ENCODE assay signal across 10 mouse cellular contexts in the genomic region with DNA sequence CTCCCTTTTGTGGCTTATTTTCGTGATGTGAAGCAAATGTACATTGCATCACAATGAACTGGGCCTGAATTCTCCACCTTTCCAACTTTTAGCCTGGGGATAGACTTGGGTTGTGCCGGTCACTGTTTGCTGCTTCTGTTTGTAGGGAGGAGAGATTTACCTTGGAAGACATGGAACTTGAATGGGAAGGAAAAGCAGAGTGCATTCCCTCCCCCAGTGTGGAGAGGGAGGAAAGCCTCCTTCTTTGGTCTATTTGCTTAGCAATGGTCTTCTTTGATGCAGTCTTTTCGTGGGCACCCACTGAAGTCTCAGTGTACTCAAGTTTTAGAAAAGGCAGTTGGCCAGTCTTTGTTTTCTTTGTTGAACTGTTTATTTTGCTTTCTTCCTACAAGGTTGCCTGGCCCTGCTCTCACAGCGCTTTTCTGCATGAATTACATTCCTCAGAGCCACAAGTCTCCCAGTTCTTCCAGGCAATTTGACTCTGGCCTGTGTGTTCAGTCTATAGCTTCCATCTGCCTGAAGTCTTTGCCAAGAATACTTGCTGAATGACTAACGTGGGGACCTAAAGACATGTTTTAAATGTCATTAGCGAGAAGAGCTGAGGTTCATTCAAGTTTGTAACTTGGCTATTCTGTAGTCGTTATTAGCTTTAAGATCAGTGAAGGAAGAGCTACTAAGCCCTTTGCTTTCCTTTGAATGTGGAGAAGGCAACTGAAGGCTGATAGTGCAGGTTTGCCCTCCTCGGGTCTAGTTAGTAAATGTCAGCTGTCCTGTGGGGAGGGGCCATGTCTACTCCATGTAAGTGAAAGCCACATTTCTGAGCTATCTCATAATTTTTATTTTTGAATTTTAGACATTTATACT.
A peak's percentile ranks its signal among the peaks of the same experiment; 100 is the strongest.
DNase-seq lines count a peak whose midpoint lies in the region; ATAC-seq lines count a peak whose summit lies in the region.
"Had no signal": no experiment of that assay in that cellular context is flagged by ENCODE, and none has a peak within 500 bp of the region (broad histone marks: within the 10 kb centered on the region; RNA-seq: fewer than 3 reads in every experiment).

No protein-coding gene starts in this region.

- H3K27ac ChIP-seq in forebrain, embryonic 11.5 days (ENCODE audit: low read depth, low read length), result peak overlapping the region; percentile 37; the same call in 1 of the 2 replicates
- H3K27ac ChIP-seq: macrophage had no signal

- no peak overlapping the region for H3K4me3 ChIP-seq in forebrain, embryonic 11.5 days (ENCODE audit: low read depth, low read length)

- 0 out of 2 replicates have a peak, but pooled peaks have one; percentile 23 for ATAC-seq in frontal cortex, adult (ENCODE audit: low TSS enrichment)
- ATAC-seq in forebrain, embryonic 11.5 days (replicated peaks; ENCODE audit: low FRiP score), result peak; percentile 55
- no peak for ATAC-seq in activated CD4-positive, CD25-positive, alpha-beta regulatory T cell, adult 4 months
- no peak for ATAC-seq in erythroblast, adult 5-6 weeks (replicated peaks; ENCODE audit: low FRiP score, poor library complexity, severe bottlenecking)

- no peaks in the 10 kb centered on the region for H3K9me3 ChIP-seq in forebrain, embryonic 11.5 days (ENCODE audit: control insufficient read depth, low read length)

- H3K9ac ChIP-seq in forebrain, embryonic 11.5 days (ENCODE audit: low read length), result no peak overlapping the region

- H3K36me3 ChIP-seq in forebrain, embryonic 11.5 days (ENCODE audit: control insufficient read depth, insufficient read depth, low read length), result no peaks in the 10 kb centered on the region

- DNase-seq in frontal cortex, postnatal 36 days (ENCODE audit: low spot score in 2 of 2), result no peak
- DNase-seq in NIH3T3 (ENCODE audit: low read depth), result peak; percentile 78
- no peak for DNase-seq in forebrain, embryonic 11.5 days (ENCODE audit: low spot score)
- peak; percentile 13 to 33 for DNase-seq in lung, postnatal 4 days
- no peak for DNase-seq in urinary bladder, postnatal 14 days (ENCODE audit: low spot score)
- DNase-seq: adrenal gland, postnatal 10 days had no signal

- H3K4me1 ChIP-seq in forebrain, embryonic 11.5 days (replicated peaks; ENCODE audit: control insufficient read depth, insufficient read depth, low read length), result peaks cover 33% of the 10 kb centered on the region

- H3K27me3 ChIP-seq in forebrain, embryonic 11.5 days (ENCODE audit: control insufficient read depth, insufficient read depth, low read length), result no peaks in the 10 kb centered on the region

- 9% methylated on average over 8 of the region's 8 CpGs for WGBS in forebrain, embryonic 11.5 days

- no peak overlapping the region for H3K4me2 ChIP-seq in forebrain, embryonic 11.5 days (ENCODE audit: low read depth, low read length, severe bottlenecking)

Comparison
In these comparisons a context has a peak if more than half of its experiments do, and no peak if none do; other contexts are left out.
1. ATAC-seq: peak in frontal cortex, adult (single experiment) and forebrain, embryonic 11.5 days (single experiment); none in activated CD4-positive, CD25-positive, alpha-beta regulatory T cell, adult 4 months (single experiment) and erythroblast, adult 5-6 weeks (single experiment).
2. DNase-seq: peak in NIH3T3 (single experiment) and lung, postnatal 4 days (2 of 2); none in frontal cortex, postnatal 36 days (0 of 2), forebrain, embryonic 11.5 days (single experiment) and urinary bladder, postnatal 14 days (single experiment).